Mouse (Mus musculus): ENCODE measurements around the gene Prdm2. TPM values are rescaled to one million over a fixed set of nuclear protein-coding genes. Genes with fewer than 3 reads are reported as not detected.

Prdm2 gene
- total RNA-seq, 2 experiments from 2014 or later = 48.5 to 49.5 TPM

DNA sequence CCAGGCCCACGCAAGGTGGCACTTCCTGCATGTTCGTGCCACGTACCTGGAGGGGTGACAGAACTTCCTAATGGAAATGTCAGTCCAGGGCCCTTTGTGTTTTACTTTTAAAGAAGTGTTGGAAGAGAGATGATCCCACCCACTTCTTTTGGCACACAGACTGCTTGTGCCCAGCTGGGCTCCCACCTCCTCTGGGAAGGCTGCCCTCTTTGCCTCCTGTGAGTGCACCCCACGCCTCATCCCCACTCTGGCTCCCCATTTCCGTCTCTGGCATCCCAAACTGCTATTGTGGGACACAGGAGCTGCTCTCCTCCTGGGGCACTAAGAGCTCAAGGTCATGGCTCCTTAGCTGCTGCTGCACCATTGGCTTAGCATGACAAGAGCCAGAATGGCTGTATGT is 100.9 kb downstream of the Prdm2 start:
- peak; percentile 45 to 72 for DNase-seq (ENCODE audit: low spot score in 2 of 2)

DNA sequence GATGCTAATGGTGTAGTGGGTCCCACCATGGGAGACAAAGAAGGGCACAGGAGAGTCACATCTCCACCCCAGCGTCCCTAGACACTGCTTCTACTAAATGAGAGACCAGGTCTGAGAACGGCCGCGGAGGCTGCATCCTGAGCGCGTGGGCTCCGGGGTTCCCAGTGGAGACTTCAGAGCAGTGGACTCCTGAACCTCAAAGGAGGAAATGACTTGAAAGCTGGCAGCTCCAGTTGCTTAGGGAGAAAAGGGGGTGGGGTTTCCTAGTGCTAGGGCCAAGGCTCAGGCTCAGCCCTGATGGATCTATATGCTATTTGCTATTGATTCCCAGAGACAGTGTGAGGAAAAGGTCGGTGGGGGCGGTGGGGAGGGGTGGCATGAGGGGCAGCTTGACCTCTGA is 104.2 kb downstream of the Prdm2 start:
- no peak for DNase-seq (ENCODE audit: low spot score in 2 of 2)

DNA sequence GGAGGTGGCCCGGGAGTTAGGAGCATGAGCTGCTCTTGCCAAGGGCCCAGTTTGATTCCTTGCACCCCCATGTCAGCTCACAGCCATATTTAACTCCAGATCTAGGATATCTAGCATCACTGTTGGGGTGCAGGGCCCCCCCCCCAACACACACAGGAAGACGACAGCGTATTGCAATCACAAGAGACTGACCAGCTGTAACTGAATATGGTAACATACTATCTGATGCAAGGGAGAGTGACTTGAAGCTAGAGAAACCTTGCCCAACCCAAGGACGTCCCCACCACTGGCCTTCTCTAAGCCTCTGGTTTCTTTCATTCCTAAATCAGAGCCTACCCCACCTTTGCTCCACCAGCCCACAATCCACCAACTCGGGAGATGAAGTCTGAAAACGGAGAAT is 105.8 kb downstream of the Prdm2 start:
- no peak for DNase-seq (ENCODE audit: low spot score in 2 of 2)

DNA sequence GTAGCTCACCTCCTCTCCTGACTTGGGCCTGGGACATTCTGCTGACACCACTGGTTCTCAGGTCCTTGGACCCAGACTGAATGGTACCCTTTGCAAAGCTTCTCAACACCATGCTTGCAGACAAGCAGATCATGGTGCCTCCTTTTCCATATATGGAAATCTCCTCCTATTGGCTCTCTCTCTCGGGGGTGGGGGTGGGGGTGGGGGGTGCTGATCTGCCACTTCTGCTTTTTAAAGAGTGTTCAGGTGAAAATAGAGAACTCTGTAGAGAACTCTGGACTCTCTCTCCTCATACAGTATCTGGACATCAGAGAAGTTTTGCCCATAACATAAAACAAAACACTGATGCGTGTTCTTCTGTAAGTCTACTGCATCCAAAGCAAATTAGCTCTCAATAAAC is 106.2 kb downstream of the Prdm2 start:
- no peak for DNase-seq (ENCODE audit: low spot score in 2 of 2)

DNA sequence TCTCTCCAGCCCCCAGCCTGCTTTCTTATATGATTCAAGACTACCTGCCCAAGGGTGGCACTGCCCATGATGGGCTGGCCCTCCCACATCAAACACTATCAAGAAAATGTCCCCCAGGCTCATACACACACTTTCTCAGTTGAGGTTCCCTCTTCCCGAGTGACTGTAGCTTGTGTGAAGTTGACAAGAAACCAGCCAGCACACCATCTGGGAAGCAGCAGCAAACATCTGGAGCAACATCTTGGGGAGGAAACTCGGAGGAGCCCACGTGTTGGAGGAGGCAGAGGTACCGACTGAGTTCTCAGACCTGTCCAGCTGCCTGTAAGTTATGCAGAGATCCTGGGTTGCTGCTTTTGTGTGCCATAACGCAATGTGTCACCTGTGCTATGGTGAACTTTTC is 108.1 kb downstream of the Prdm2 start:
- no peak for DNase-seq (ENCODE audit: low spot score in 2 of 2)

DNA sequence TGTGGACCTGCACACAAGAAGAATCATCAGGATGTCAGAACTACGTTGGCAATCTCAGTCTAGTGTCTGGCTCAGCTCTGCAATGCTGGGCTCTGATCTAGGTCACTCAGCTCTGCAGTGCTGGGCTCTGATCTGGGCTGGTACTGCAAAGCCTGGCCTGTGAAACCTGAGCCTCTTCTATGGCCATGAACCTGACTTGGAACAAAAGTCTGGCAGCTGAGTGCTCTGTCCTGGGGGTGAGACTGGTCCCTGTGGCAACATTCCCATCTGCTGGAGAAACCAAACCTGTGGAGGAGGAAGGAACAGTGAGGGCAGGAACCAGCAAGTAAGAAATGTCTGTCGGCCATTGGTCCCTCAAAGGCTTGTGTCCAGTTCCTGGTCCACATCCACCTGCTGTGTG is 109.0 kb downstream of the Prdm2 start:
- no peak for DNase-seq (ENCODE audit: low spot score in 2 of 2)

DNA sequence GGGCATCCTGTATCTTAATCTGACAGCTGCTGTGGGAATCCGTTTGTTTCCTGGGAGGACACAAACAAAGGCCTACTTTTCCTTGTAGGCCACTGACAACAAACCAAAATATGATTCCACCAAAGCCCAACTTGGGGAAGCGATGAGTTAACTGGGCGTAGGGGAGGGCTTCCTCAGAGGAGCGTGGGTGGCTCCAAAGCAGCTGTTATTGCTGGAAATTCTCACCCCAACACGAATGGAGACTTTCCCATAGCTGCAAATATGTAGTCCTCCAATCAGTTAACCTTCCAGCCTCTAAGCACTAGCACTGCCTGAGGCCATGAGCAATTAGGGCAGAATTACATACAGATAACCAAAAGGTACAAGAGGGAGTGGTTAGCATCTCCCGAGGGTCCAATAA is 112.6 kb downstream of the Prdm2 start:
- no peak for DNase-seq (ENCODE audit: low spot score in 2 of 2)

DNA sequence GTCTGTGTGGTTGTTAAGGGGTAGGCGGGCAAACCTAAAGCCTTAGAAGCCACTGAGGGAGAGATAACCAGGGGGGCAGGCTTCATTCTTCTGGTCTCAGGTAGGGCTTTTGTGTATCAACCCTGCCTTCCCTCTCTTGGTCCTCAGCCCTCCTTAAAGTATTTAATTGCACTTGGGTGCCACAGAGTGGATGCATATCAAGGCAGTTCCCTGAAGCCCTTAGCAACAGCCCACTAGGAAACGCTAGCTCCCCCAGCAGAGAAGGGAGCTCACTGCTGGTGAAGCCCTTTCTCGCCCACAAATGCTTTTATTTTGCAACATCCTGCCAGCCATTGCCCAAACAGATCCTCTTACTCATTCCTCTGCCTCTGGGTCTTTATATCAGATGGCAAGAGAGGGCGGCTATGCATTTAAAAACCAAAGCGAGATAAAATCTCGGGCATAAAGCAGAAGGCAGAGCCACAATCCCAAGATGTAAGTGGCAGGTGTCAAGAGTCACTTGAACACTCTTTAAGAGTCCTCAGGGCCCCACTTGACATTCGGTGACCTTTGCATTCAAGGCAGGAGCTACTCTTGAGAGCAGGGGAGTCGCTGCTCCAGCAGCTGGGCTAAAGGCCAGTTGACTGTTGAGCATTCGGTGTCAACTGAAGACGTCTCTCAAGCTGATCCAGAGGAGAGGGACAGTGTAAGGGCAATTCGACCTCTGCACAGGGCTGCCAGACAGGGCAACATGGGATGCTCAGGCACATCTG is 113.3 kb downstream of the Prdm2 start:
- peak in 1 of 2 experiments; percentile 50 for DNase-seq (ENCODE audit: low spot score in 2 of 2)

DNA sequence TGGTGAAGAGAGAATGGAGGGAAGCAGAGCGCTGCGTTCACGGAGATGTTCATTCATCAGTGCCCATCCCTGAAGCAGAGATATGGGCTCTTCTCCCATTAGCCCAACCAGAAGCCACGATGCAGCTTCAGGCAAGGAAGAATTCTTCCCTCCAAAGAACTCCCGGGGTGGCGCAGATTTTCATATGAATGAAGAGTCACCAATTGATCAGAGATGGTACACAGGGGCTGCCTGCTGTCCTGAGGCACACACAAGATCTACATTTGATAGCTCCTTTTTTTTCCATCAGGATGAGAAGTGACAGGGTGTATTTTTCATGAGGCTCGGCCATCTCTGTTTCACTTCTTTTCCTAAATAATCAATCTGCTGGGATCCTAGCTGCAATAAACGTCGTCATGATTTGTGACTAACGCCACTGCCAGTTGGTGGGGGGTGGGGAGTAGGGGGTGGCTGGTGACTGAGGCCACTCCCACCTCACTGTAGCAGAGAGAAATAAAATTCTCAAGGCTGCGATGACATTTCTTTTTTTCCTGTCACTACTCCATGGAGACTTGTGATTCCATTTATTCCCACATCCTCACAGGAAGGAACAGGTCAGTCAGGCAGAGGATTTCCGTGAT is 120.6 kb downstream of the Prdm2 start:
- no peak for DNase-seq (ENCODE audit: low spot score in 2 of 2)

DNA sequence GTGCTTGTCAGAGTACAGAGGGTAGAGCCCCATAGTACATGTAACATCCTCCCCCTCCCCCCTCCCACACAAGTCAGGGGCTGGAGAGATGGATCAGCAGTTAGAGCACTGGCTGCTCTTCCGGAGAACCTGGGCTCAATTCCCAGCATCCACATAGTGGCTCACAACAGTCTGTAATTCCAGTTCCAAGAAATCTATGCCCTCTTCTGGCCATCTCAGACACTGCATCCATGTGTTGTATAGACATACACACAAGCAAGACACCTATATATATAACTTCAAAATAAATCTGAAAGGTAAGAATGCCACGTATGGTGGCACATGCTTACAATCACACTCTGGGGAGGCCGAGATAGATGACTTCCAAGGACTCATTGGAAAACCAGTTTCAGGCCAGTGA is 122.2 kb downstream of the Prdm2 start:
- DNase-seq (ENCODE audit: low spot score in 2 of 2) = no peak

DNA sequence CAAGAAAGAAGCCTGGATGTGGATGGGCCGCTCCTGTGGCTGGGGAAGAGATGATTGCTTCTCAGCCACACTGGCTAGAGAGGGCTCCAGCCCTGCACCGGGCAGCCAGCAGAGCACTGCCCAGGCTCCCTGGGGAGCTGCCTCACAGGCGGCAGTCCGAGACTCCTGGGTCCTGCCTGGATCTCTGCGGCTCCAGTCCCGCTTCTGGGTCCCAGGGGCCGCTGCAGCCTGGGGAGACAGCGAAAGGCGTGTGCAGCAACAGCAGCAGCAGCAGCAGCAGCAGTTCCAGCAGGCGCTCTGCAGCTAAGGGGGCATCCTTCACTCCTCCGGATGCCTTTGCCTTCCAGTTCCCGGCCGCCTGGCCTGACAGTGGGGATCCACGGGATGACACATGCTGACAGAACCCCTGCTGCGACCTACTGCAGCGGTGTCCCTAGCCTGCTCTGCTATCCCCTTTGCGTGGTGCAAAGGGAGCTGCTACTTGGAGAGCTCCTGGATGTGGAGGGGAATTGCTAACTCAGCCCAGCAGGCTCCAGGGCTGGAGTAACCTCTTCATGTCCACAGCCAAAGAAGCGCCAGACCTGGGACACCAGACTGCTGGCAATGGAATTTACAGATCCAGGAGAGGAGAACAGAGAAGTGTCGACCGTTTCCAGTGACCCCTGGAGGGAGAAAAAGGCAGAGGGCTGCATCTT is 138.6 kb downstream of the Prdm2 start:
- DNase-seq (ENCODE audit: low spot score in 2 of 2) = no peak

DNA sequence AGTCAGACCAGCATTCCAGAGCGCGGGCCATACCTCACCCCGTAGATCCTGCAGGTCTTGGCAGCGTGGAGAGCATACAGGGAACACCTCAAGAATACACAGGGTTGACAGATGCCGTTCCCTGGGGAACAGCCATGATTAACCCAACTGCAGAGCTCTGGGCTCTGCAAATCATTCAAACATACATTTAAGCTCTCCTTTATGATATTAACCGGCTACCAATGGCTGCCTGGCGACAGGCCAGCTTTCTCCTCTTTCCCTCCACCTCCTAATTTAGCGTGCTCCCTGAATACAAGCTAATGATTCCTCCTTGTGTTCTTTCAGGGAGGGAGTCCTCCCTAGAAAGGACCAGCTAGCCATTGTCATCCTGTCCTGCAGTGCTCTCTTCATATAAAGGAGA is 141.0 kb downstream of the Prdm2 start:
- DNase-seq (ENCODE audit: low spot score in 2 of 2) = no peak

DNA sequence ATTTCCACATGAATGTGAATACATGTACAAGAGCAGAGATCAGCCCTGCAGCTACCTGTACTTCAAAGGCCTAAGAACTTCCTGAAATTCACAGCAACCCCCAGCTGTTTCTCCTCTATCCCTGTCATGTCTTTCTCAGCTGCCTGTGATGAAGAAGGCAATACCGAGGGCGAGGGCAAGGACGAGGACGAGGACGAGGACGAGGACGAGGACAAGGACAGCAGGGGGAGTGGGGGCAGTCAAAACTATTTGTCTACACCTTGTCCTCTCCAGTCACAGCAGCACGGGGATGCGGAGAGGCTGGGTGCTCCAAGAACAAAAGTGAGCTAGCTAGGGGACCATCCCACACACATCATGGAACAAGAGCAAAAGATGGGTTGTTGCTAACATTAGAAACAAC is 145.8 kb downstream of the Prdm2 start:
- DNase-seq (ENCODE audit: low spot score in 2 of 2) = no peak

DNA sequence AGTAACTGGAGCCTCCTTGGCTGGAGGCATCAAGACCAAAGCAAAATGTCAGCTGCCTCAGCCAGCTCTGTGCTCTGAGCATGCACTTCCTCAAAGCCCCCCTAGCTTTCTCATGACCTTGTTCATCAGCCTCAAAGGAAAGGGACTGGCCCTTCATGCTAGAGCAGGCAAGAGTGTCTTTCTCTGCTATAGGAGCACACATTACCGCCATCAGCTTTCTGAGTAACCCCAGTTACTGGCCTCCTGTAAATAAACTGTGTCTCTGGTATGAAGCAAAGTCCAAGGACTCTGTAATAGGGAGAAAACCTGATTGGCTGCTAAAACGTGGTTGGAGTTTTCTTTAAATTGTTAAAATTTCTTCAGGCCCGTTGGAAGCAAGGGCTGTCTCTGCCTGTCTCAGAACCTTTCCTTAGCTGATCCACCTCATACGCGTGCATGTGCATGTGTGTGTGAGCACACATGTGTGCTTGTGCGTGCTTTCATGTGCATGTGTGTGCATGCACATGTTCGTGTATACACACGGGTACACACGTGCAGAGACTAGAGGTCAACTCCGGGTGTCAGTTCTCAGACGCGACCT is 153.9 kb downstream of the Prdm2 start:
- DNase-seq (ENCODE audit: low spot score in 2 of 2) = no peak

Small RNA genes within 50 kb of the gene (microRNA-seq; reads per million reads assigned to microRNA genes)
- gene Mir7021 = 1.7 to 2.0 reads per million in 2 experiments

Other genes starting within 250 kb of the Prdm2 start
- gene Pdpn, start 86.6 kb upstream of the Prdm2 start, total RNA-seq (2021) = 10 to 100 TPM; 18.9 to 20.0 TPM
- gene Lrrc38, start 136.8 kb upstream of the Prdm2 start, total RNA-seq (2021) = 1 to 10 TPM in 1 of 2 experiments, under 1 TPM in 1; 0.58 to 1.3 TPM
- gene Pramel1, start 181.4 kb upstream of the Prdm2 start, total RNA-seq (2021) = not detected
- gene Pramef8, start 199.4 kb upstream of the Prdm2 start, total RNA-seq (2021) = 10 to 100 TPM; 10.3 to 13.5 TPM
- not detected for gene Oog4, start 237.3 kb upstream of the Prdm2 start, total RNA-seq (2021)

Data from layer of hippocampus, adult 18-20 months (tissue).